Mouse (Mus musculus) MEL (cell line): Measurements from ENCODE around the gene Cdc5l. TPM values are rescaled to one million over a fixed set of nuclear protein-coding genes. Genes with fewer than 3 reads are reported as not detected.

ENCODE experiments used
- DNase-seq: peaks from one replicate; pipeline ENCODE4 v3.0.0; 2011; ENCODE audit warnings: low read depth, low spot score
- H3K27ac ChIP-seq: 2 replicates; pipeline ENCODE4 v1.5.1; 2012; ENCODE audit warnings: low read depth, mild to moderate bottlenecking, control low read depth, low read length, moderate library complexity; ENCODE audit not compliant: control insufficient read depth
- H3K27me3 ChIP-seq, 2 experiments: fragments of 150-350 bp in 1 of 2; sonication (generic) in 1 of 2; 2 replicates each; pipeline ENCODE4 v1.6.1; 2012; ENCODE audit warnings: low read length in 2 of 2, mild to moderate bottlenecking in 2 of 2, improper control_type of control experiment in 1 of 2, moderate library complexity in 1 of 2; ENCODE audit not compliant: insufficient read depth in 2 of 2, control insufficient read depth in 1 of 2
- H3K36me3 ChIP-seq, 2 experiments: 2 replicates each; pipeline ENCODE4 v1.6.1; 2012 to 2014; ENCODE audit warnings: low read length in 2 of 2, improper control_type of control experiment in 1 of 2, inconsistent platforms in 1 of 2, mild to moderate bottlenecking in 1 of 2; ENCODE audit not compliant: insufficient read depth in 2 of 2, control insufficient read depth in 1 of 2
- H3K4me1 ChIP-seq, 2 experiments: fragments of 150-350 bp in 1 of 2; sonication (generic) in 1 of 2; 2 replicates each; pipeline ENCODE4 v1.6.1; 2012; ENCODE audit warnings: low read length in 2 of 2, improper control_type of control experiment in 1 of 2, mild to moderate bottlenecking in 1 of 2; ENCODE audit not compliant: insufficient read depth in 2 of 2, control insufficient read depth in 1 of 2
- H3K4me3 ChIP-seq, 2 experiments: fragments of 150-350 bp in 1 of 2; sonication (generic) in 1 of 2; 2 replicates each; pipeline ENCODE4 v1.5.1; 2012; ENCODE audit warnings: low read depth in 2 of 2, low read length in 2 of 2, mild to moderate bottlenecking in 2 of 2, moderate library complexity in 2 of 2, control low read depth in 1 of 2, improper control_type of control experiment in 1 of 2; ENCODE audit not compliant: control insufficient read depth in 1 of 2, insufficient read depth in 1 of 2
- H3K79me2 ChIP-seq: 2 replicates; pipeline ENCODE4 v1.6.1; 2012; ENCODE audit warnings: mild to moderate bottlenecking, low read length, moderate library complexity; ENCODE audit not compliant: control insufficient read depth, poor library complexity, insufficient read depth
- H3K9ac ChIP-seq: 2 replicates; pipeline ENCODE4 v1.6.1; 2012; ENCODE audit warnings: low read depth, mild to moderate bottlenecking, control low read depth, low read length, moderate library complexity; ENCODE audit not compliant: control insufficient read depth, poor library complexity, severe bottlenecking
- H3K9me3 ChIP-seq: fragments of 150-350 bp; sonication (generic); replicated peaks from 2 replicates; pipeline ENCODE4 v1.6.1; 2012; ENCODE audit warnings: mild to moderate bottlenecking, low read length, improper control_type of control experiment, moderate library complexity; ENCODE audit not compliant: insufficient read depth
- BHLHE40 ChIP-seq: IDR thresholded peaks from 2 replicates; pipeline ENCODE4 v1.6.1; 2012; ENCODE audit warnings: low read depth, mild to moderate bottlenecking, inconsistent platforms, low read length, improper control_type of control experiment, borderline replicate concordance
- CHD1 ChIP-seq: IDR thresholded peaks from 2 replicates; pipeline ENCODE4 v1.6.1; 2012; ENCODE audit warnings: low read depth, mild to moderate bottlenecking, inconsistent platforms, low read length, improper control_type of control experiment
- CHD2 ChIP-seq: IDR thresholded peaks from 2 replicates; pipeline ENCODE4 v1.6.1; 2011; ENCODE audit warnings: low read length, improper control_type of control experiment
- CTCF ChIP-seq, 3 experiments: IDR thresholded peaks in 2 of 3; conservative IDR thresholded peaks in 1 of 3; 2 replicates each; pipeline ENCODE4 v1.5.1; 2011 to 2012; ENCODE audit warnings: low read length in 3 of 3, low read depth in 2 of 3, mild to moderate bottlenecking in 2 of 3, improper control_type of control experiment in 1 of 3, inconsistent platforms in 1 of 3, mixed read lengths in 1 of 3, moderate library complexity in 1 of 3; ENCODE audit not compliant: control insufficient read depth in 1 of 3, insufficient read depth in 1 of 3, poor library complexity in 1 of 3, severe bottlenecking in 1 of 3
- E2F4 ChIP-seq: IDR thresholded peaks from 2 replicates; pipeline ENCODE4 v1.6.1; 2011; ENCODE audit warnings: low read depth, low read length, improper control_type of control experiment, borderline replicate concordance
- ELF1 ChIP-seq: IDR thresholded peaks from 2 replicates; pipeline ENCODE4 v1.6.1; 2014; ENCODE audit warnings: low read depth, mild to moderate bottlenecking, inconsistent platforms, low read length, improper control_type of control experiment, moderate library complexity
- EP300 ChIP-seq, 2 experiments: IDR thresholded peaks; 2 replicates each; pipeline ENCODE4 v1.6.1; 2011; ENCODE audit warnings: improper control_type of control experiment in 2 of 2, low read length in 2 of 2, low read depth in 1 of 2, mild to moderate bottlenecking in 1 of 2
- ETS1 ChIP-seq: IDR thresholded peaks from 2 replicates; pipeline ENCODE4 v1.6.1; 2012; ENCODE audit warnings: low read depth, mild to moderate bottlenecking, inconsistent platforms, low read length, improper control_type of control experiment, moderate library complexity
- HCFC1 ChIP-seq: IDR thresholded peaks from 2 replicates; pipeline ENCODE4 v1.6.1; 2012; ENCODE audit warnings: low read depth, mild to moderate bottlenecking, inconsistent platforms, low read length, improper control_type of control experiment, moderate library complexity
- JUND ChIP-seq: IDR thresholded peaks from 2 replicates; pipeline ENCODE4 v1.6.1; 2011; ENCODE audit warnings: low read depth, mild to moderate bottlenecking, improper control_type of control experiment, low read length
- KAT2A ChIP-seq: conservative IDR thresholded peaks from 2 replicates; pipeline ENCODE4 v1.6.1; 2012; ENCODE audit warnings: low read depth, low read length, improper control_type of control experiment, inconsistent platforms
- MAFK ChIP-seq: IDR thresholded peaks from 2 replicates; pipeline ENCODE4 v1.6.1; 2011; ENCODE audit warnings: low read depth, mild to moderate bottlenecking, low read length, improper control_type of control experiment, borderline replicate concordance
- MAX ChIP-seq: IDR thresholded peaks from 2 replicates; pipeline ENCODE4 v1.6.1; 2011; ENCODE audit warnings: low read length, improper control_type of control experiment
- MAZ ChIP-seq: IDR thresholded peaks from 2 replicates; pipeline ENCODE4 v1.6.1; 2012; ENCODE audit warnings: low read depth, mild to moderate bottlenecking, inconsistent platforms, low read length, improper control_type of control experiment
- MXI1 ChIP-seq: IDR thresholded peaks from 2 replicates; pipeline ENCODE4 v1.6.1; 2011; ENCODE audit warnings: mild to moderate bottlenecking, low read depth, low read length, improper control_type of control experiment
- MYB ChIP-seq: IDR thresholded peaks from 2 replicates; pipeline ENCODE4 v1.6.1; 2011; ENCODE audit warnings: mild to moderate bottlenecking, low read depth, low read length, improper control_type of control experiment
- POLR2A ChIP-seq, 2 experiments: IDR thresholded peaks; 2 replicates each; pipeline ENCODE4 v1.6.1; 2011 to 2012; ENCODE audit warnings: low read length in 2 of 2, mild to moderate bottlenecking in 2 of 2, control low read depth in 1 of 2, improper control_type of control experiment in 1 of 2, low read depth in 1 of 2, moderate library complexity in 1 of 2; ENCODE audit not compliant: control insufficient read depth in 1 of 2, insufficient read depth in 1 of 2, poor library complexity in 1 of 2
- POLR2AphosphoS2 ChIP-seq: IDR thresholded peaks from 2 replicates; pipeline ENCODE4 v1.6.1; 2011; ENCODE audit warnings: low read length, improper control_type of control experiment
- POLR2AphosphoS5 ChIP-seq: IDR thresholded peaks from 2 replicates; pipeline ENCODE4 v1.6.1; 2012; ENCODE audit warnings: low read depth, borderline replicate concordance, mild to moderate bottlenecking, inconsistent platforms, low read length, moderate library complexity, mixed read lengths
- RAD21 ChIP-seq: IDR thresholded peaks from 2 replicates; pipeline ENCODE4 v1.6.1; 2011; ENCODE audit warnings: mild to moderate bottlenecking, low read depth, low read length, improper control_type of control experiment
- RCOR1 ChIP-seq: IDR thresholded peaks from 2 replicates; pipeline ENCODE4 v1.6.1; 2012; ENCODE audit warnings: low read depth, mild to moderate bottlenecking, inconsistent platforms, low read length, improper control_type of control experiment
- TCF12 ChIP-seq: IDR thresholded peaks from 2 replicates; pipeline ENCODE4 v1.6.1; 2014; ENCODE audit warnings: low read depth, mild to moderate bottlenecking, inconsistent platforms, low read length, improper control_type of control experiment, moderate library complexity
- USF1 ChIP-seq: IDR thresholded peaks from 2 replicates; pipeline ENCODE4 v1.6.1; 2014; ENCODE audit warnings: low read depth, mild to moderate bottlenecking, inconsistent platforms, low read length, improper control_type of control experiment, moderate library complexity
- ZC3H11A ChIP-seq: IDR thresholded peaks from 2 replicates; pipeline ENCODE4 v1.6.1; 2012; ENCODE audit warnings: low read depth, mild to moderate bottlenecking, inconsistent platforms, low read length, improper control_type of control experiment
- ZKSCAN1 ChIP-seq: IDR thresholded peaks from 2 replicates; pipeline ENCODE4 v1.6.1; 2012; ENCODE audit warnings: low read depth, mild to moderate bottlenecking, inconsistent platforms, low read length, improper control_type of control experiment, moderate library complexity
- ZNF384 ChIP-seq: IDR thresholded peaks from 2 replicates; pipeline ENCODE4 v1.6.1; 2012; ENCODE audit warnings: low read depth, mild to moderate bottlenecking, inconsistent platforms, low read length, improper control_type of control experiment
- polyA plus RNA-seq, 2 experiments: library from polyadenylated mRNA; stranded (reverse) in 1 of 2; unstranded in 1 of 2; fragments of >175 nt in 1 of 2; fragments of >200 nt in 1 of 2; gene quantifications; 2 replicates each; pipeline versions ENCODE4 v1.2.1 to v1.2.4; 2012; ENCODE audit warnings: low replicate concordance in 2 of 2, low read depth in 1 of 2; ENCODE audit not compliant: insufficient read length in 2 of 2, insufficient read depth in 1 of 2, missing spikeins in 1 of 2
- total RNA-seq: library from RNA; depleted of rRNA; stranded (reverse); fragments of 300-350 nt; gene quantifications from 2 replicates; pipeline ENCODE4 v1.2.3, GENCODE M21; 2012

The Cdc5l gene
- total and polyA plus RNA-seq, 3 experiments = 69.9 to 89.0 TPM; not detected in 1

GRCm38 (mm10) chr17:45356431-45356830, 77.1 kb downstream of the Cdc5l start:
- H3K27ac ChIP-seq = no peak overlapping the region
- TF ChIP-seq MAZ (no peak), POLR2AphosphoS2 (no peak), USF1 (no peak), MAX (no peak), CTCF (IDR thresholded peaks at IDR 0.05 in 2 of 3, conservative IDR thresholded peaks at IDR 0.05 in 1 of 3; ENCODE audit: control insufficient read depth in 1 of 3, insufficient read depth in 1 of 3, low read depth in 2 of 3, low read length in 3 of 3, poor library complexity in 1 of 3, severe bottlenecking in 1 of 3) (no peak), E2F4 (no peak), RCOR1 (no peak), BHLHE40 (no peak), POLR2AphosphoS5 (no peak), RAD21 (no peak), EP300 (IDR thresholded peaks at IDR 0.05; ENCODE audit: low read depth in 1 of 2, low read length in 2 of 2) (no peak), CHD2 (no peak), ZC3H11A (no peak)

GRCm38 (mm10) chr17:45347951-45348350, 85.6 kb downstream of the Cdc5l start:
- H3K9me3 ChIP-seq = no peaks in the 10 kb centered on the region
- no peak for DNase-seq
- TF ChIP-seq RAD21 (no peak), POLR2A (IDR thresholded peaks at IDR 0.05; ENCODE audit: control insufficient read depth in 1 of 2, insufficient read depth in 1 of 2, low read depth in 1 of 2, low read length in 2 of 2, poor library complexity in 1 of 2) (no peak), TCF12 (no peak), BHLHE40 (no peak), ETS1 (no peak), EP300 (IDR thresholded peaks at IDR 0.05; ENCODE audit: low read depth in 1 of 2, low read length in 2 of 2) (no peak), E2F4 (no peak), MAX (no peak), USF1 (no peak), HCFC1 (no peak), MAFK (no peak), ELF1 (no peak), MYB (no peak), RCOR1 (no peak), KAT2A (no peak), MXI1 (no peak), CHD1 (no peak), ZKSCAN1 (no peak), ZNF384 (no peak), JUND (no peak)
- H3K27me3 ChIP-seq = no peaks in the 10 kb centered on the region; a peak in 1 of 4 replicates
- no peaks in the 10 kb centered on the region for H3K36me3 ChIP-seq
- no peak overlapping the region for H3K4me3 ChIP-seq
- H3K79me2 ChIP-seq = no peaks in the 10 kb centered on the region
- H3K4me1 ChIP-seq = no peaks in the 10 kb centered on the region
- no peak overlapping the region for H3K27ac ChIP-seq
- H3K9ac ChIP-seq = no peak overlapping the region

More at GRCm38 (mm10) chr17:45356431-45356830, 77.1 kb downstream of the Cdc5l start:
- Histone ChIP-seq H3K79me2 (no peaks in the 10 kb centered on the region), H3K4me3 (no peak overlapping the region), H3K27me3 (peaks cover 0 to 3% of the 10 kb centered on the region in 2 experiments; a peak in 1 of 4 replicates), H3K9me3 (no peaks in the 10 kb centered on the region), H3K4me1 (no peaks in the 10 kb centered on the region), H3K36me3 (no peaks in the 10 kb centered on the region), H3K9ac (no peak overlapping the region)
- no peak for DNase-seq
